Mouse (Mus musculus) retina, embryonic 14.5 days (tissue): ENCODE measurements around the gene Trim26.
A peak's percentile ranks its signal among the peaks of the same experiment; 100 is the strongest.
"Not testable (repeated sequence)": the region's sequence is repeated elsewhere in the genome, so short reads cannot be mapped to it uniquely, and the experiment has no call there.

Experiments used
- DNase-seq: peaks from one replicate; pipeline ENCODE4 v3.0.0-alpha.2; 2015; ENCODE audit warnings: low spot score

Trim26 gene

DNA sequence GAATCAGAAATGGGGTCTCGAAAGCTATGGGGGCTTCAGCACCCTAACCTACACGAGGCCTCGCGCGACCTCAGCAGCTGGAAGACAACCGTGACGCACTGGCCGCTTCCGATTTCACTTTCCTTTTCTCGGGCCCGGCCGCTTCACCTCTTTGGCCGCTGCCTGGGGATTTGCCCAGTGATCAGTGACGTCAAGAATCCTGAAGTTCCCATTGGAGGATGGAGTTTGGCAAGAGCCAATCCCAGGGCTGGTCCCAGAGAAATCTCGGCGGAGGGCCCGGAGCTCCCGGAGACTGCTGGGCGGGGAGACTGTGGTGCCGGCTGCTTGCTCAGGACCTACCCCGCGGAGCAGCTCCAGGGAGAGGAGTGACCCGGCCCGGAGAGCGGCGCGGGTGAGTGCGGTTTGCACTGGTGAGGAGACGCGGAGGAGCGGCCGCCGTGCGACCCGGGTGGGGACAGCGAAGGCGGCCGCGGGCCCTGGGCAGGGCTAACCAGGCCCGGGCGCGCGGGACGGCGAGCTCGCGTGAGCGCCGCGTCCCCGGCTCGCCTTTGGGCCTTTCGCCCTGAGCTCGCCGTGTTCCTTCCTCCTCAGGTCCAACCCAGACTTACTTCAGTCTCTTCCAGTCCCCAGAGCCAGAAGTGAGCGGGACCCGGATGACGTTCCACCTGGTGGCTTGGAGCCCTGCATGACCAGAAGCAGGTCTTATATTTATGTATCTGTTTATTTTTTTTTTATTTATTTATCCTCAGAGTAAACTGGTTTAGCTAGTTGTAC is at the start of gene Trim26:
TSS of gene Trim26 (plus strand) at position 261 of the 774 bp plus-strand sequence.
- peak; percentile 97 for DNase-seq

DNA sequence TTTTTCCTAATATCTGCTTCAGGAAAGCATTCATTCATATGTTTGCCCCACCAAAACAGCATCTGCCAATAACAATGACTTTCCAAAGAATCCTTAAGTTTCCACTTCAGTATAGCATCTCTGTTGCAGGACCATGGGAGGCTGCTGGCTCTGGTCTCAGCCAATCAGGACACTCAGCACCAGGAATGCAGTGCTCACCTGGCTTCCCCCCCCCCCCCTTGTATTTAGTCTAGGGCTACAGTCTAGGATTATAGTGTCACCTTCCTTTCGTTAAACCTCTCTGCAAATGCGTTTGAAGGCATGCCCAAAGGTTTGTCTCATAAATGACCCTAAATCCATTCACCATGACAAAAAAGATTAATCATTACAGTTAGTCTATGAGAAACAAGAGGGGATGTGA is 48.6 kb upstream of the Trim26 start:
- no peak for DNase-seq

GRCm38 (mm10) chr17:36788801-36789200 is 48.1 kb upstream of the Trim26 start:
- peak; percentile 88 for DNase-seq

DNA sequence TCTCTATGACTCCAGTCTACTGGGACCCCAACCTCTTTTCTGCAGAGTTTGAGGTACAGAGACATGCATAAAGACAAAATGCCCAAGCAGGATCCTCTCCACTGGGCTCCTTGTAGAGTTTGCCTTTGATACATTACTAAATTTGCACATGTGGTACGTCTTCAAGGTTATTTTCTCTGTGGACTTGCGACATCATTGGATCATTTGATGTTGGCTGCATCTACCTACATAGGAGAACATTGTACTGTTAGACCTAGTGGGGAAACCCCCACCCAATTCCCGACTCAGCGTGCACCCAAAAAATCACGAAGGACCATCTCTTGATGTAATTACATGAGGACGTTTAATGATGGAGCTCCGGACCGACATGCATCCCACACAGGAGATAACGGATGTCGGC is 37.4 kb upstream of the Trim26 start:
- no peak for DNase-seq

GRCm38 (mm10) chr17:36799921-36800462 is 36.9 kb upstream of the Trim26 start:
- not testable (repeated sequence) for DNase-seq

DNA sequence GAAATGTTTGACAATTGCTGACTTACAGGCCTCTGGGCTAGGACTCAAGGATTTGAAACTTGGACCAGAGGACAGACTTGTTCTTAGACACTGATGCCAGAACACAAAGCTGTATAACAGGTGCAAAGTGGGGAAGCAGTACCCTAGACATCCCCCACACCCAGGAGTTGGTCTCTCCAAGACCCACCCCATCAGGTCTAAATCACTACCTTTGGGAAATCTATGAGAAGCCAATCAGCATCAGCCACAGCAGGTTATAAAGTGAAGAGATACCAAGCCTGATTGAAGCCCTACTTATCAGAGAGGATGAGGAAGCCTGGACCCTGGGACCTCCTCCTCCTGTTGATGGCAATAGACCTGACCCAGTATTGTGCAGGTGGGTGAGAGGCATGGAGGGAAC is 25.1 kb upstream of the Trim26 start, which contains the start of gene H2-M10.6:
TSS of gene H2-M10.6 (plus strand) at position 301 of the 400 bp plus-strand sequence.
- DNase-seq = no peak

DNA sequence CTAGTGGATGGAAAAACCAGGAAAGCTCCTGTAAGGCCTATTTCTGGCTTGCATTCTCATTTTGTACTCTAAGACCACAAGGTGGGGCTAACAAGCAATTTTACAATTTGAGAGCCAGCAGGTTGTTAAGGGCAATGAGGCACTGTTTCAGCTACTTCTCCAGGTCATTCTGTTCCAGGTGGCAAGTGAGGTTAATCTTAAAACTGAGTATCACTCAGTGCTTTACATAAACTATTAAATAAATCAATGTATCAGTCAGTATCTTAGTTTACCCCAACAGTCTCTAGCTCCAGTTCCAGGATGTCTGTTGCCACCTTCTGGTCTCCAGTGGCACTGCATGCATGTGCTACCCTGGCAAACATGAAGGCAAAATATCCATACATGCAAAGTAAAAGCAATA is 12.9 kb upstream of the Trim26 start:
- DNase-seq = peak; percentile 56

- DNase-seq = peak; percentile 6
These were observed 11.4 kb upstream of the Trim26 start for GRCm38 (mm10) chr17:36825525-36825924.

- DNase-seq = peak; percentile 71
These were observed 10.9 kb upstream of the Trim26 start for GRCm38 (mm10) chr17:36826002-36826401.

DNA sequence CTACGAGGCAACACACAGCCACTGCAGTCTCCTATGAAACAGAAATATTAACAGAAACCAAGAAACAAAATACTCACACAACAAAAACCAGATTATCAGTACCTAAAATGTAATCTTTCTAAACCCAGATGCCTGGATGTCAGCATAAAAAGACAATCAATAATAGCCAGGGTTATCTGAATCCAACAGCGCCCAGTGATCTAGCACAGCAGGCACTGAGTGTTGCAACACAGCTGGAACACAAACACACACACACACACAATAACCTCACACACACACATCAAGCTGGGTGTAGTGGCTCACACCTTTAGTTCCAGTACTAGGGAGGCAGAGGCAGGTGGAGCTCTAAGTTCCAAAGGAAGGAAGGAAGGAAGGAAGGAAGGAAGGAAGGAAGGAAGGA is 8.4 kb upstream of the Trim26 start:
- DNase-seq = no peak

- no peak for DNase-seq
These were observed 6.5 kb upstream of the Trim26 start for GRCm38 (mm10) chr17:36830470-36830869.

GRCm38 (mm10) chr17:36832694-36833093 is 4.2 kb upstream of the Trim26 start:
- DNase-seq = no peak

DNA sequence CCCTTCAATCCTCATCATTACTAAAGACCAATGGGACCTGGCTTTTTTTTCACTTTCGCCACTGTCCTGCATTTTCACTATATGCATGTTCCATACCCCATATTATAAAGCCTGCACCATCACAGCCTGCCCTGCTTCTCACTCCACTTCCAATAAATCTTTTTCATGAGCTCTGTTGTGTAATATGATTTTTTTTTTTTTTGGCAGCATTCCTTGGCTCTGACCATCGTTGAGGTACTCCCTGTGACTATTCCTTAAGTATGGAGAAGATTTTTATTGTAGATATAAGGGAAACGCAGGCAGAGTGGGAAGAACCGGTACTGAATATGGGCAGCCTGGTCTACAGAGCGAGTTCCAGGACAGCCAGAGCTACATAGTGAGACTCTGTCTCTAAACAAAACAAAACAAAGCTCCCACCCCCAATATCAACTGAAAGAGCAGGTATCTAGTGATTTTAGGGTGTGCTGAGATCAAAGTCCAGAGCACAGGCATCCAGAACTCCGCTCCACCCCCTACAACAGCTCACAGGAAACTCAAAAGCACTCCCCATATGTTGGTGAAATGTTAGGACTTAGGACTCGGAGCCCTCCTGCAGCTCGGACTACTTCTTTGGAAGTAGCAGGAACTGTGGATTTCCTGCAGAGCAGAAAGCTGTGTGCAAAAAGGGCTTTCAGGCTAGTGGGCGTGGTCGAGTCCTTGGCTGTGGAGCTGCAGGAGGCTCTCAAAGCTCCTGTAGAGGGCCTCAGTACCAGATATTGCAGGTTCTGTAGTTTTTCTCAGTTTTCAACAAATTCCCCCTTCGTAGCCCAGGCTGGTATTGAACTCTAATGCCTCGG is 1.1 kb upstream of the Trim26 start:
- peak; percentile 48 for DNase-seq

DNA sequence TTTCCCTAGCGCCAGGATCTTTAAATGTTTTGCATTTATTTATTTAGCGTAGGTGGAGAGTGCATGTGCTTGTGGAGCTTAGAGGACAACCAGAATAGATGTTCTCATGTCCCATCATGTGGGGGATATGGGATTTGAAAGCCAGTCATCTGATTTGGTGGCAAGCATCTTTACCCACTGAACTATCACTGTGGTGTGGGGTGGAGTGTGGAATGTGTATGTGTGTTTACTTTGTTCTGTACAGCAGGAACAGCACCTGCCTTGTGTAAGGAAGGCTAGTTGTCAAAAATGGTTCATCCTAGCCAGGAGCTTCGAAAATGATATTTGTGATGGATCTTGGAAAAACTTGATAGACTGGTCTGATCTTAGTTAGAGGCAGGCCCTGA is 514 bp upstream of the Trim26 start:
- DNase-seq = no peak

DNA sequence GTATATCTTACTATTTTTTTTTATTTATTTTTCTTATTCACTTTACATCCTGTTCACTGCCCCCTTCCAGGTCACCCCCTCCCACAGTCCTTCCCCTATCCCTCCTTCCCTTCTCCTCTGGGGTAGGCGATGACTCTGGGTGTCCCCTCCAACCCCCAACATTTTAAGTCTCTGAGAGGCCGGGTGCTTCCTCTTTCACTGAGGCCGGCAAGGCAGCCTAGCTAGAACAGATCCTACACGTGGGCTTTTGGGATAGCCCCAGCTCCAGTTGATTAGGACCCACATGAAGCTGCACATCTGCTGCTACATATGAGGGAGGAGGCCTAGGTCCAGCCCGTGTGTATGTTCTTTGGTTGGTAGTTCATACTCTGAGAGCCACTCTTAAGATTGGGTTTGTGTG is 2.1 kb downstream of the Trim26 start:
- no peak for DNase-seq

DNA sequence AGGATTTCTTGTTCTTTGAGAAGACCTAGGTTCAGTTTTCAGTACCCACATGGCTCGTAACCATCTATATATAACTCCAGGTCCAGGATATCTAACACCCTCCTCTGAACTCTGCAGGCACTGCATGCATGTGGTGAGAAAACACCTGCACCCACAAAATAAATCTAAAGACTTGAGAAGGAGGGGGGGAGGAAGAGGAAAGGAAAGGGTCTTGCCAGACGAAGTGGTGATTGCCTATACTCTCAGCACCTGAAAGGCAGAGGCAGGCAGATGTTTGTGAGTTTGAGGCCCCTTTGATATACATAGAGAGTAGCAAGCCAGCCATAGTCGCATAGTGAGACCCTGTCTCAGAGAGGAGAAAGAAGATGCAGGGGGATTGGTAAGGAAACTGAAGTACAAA is 3.0 kb downstream of the Trim26 start:
- DNase-seq = no peak

GRCm38 (mm10) chr17:36840961-36841445 is 4.1 kb downstream of the Trim26 start:
- no peak for DNase-seq

DNA sequence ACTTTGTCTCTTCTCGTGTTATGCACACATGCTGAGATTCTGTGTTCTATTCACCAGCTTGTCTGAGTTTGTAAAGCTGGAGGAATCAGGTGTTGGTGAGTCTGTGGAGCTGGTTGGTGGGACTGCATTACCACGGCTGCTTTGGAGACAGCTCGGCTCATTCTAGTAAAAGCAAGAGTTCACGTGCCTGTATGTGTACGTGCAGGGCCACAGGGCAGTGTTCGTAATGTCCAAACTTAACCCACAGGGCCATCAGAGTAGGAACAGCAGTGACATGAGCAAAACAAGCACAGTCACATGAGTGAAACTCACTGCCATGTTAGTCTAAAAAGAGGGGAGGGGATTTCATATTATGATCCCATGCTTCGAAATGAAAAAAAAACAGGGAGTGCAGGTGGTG is 6.8 kb downstream of the Trim26 start:
- DNase-seq = no peak

DNA sequence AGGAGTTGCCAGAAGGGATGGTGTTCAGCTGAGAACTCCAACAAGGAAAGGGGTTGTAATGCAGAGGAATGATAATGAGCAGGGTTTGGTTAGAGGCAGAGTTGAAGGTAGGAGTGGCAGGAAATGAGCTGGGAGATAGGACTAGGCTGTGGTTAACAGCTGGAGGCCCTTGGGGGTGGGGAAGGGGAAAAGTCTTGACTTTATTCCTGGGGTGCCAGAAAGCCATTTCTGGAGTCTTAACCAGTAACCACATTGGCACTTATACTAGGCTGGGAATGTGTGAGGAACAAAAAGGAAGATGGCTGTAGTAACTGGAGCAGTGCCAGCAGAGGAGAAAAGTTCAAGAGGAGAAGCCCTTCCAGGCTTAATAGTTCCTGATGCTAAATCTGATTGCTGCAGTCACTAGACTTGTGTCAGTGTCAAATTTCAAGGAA is 7.4 kb downstream of the Trim26 start:
- DNase-seq = no peak

DNA sequence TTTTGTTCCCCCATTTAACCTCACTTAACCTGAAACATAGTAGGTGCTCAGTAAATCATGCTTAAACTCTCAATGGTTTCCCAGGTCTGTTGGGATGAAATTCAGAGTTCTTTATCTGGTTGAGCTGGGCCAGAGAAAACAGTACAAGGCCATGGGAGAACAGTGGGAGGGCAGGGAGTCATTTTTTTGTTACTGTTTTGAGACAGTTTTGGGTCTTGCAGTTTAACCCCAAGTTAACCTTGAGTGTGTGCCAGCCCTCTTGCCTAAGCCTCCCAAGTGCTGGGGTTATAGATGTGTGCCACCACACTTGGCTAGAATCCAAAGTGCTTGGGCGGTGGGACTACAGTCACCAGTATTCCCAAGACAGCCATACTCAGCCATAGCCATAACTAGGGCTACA is 7.8 kb downstream of the Trim26 start:
- no peak for DNase-seq

- no peak for DNase-seq
These were observed 12.0 kb downstream of the Trim26 start for GRCm38 (mm10) chr17:36848911-36849310.

DNA sequence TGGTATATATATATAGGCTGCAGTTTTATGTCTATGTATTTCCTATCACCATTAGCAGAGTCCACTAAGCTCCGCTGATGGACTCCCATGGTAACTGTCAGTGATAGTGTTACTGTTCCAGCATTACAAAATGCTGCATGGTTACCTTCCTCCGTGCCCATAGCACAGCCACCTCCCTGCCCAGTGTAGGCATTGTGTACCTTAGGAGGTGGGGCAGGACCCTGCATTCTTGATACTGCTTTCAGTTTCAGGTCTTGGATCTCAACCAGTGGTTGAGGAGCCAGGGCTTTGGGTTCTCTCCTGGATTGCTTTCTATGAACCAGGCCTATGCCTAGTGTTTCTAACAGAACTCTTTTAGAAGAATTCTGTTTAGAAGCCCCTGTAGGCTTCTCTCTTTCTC is 13.1 kb downstream of the Trim26 start:
- DNase-seq = no peak

DNA sequence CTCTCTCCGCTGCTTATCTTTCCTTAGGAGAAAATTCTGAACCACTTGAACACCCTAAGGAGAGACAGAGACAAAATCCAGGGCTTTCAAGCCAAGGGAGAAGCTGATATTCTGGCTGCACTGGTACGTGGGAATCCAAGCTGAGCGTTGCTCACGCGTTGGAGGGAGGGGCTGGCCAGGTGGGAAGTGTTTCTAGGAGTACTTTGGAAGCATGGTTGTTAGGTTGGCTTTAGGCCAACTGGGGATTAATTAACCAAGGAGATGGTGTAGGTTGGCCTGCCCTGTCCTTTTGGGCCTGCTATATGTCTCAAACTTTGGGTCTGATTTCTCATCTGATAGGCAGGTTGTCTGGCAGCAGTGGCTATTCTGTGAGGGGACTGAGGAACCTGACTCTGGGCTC is 14.3 kb downstream of the Trim26 start:
- no peak for DNase-seq
